Mouse (Mus musculus) hindbrain, postnatal 0 days (tissue): ENCODE results near the gene Polr2j. TPM values are rescaled to one million over a fixed set of nuclear protein-coding genes. Genes with fewer than 3 reads are reported as not detected.
A peak's percentile ranks its signal among the peaks of the same experiment; 100 is the strongest.

Experiments
- ATAC-seq: fragments of 200-750 bp; cut with Nextera tagmentation; 2 replicates; pipeline ENCODE4 v1.8.0; 2017; ENCODE audit warnings: mild to moderate bottlenecking, moderate TSS enrichment, moderate library complexity
- DNase-seq: peaks from one replicate; pipeline ENCODE4 v3.0.0-alpha.2; 2015; ENCODE audit warnings: low spot score
- H3K27ac ChIP-seq: fragments of 300-500 bp; sonication (generic); 2 replicates; pipeline ENCODE4 v1.5.1; 2014; ENCODE audit warnings: mild to moderate bottlenecking
- H3K27me3 ChIP-seq: fragments of 300-500 bp; sonication (generic); 2 replicates; pipeline ENCODE4 v1.6.1; 2014; ENCODE audit warnings: low read length, mixed read lengths; ENCODE audit not compliant: insufficient read depth
- H3K36me3 ChIP-seq: fragments of 300-500 bp; sonication (generic); 2 replicates; pipeline ENCODE4 v1.6.1; 2014; ENCODE audit warnings: low read length, mixed read lengths; ENCODE audit not compliant: insufficient read depth
- H3K4me1 ChIP-seq: fragments of 300-500 bp; sonication (generic); 2 replicates; pipeline ENCODE4 v1.6.1; 2014; ENCODE audit warnings: antibody characterized with exemption, low read length, mixed read lengths; ENCODE audit not compliant: insufficient read depth
- H3K4me2 ChIP-seq: fragments of 300-500 bp; sonication (generic); 2 replicates; pipeline ENCODE4 v1.6.1; 2014; ENCODE audit warnings: low read depth, mild to moderate bottlenecking, low read length, moderate library complexity, mixed read lengths
- H3K4me3 ChIP-seq: fragments of 300-500 bp; sonication (generic); 2 replicates; pipeline ENCODE4 v1.5.1; 2014; ENCODE audit warnings: low read length
- H3K9ac ChIP-seq: fragments of 300-500 bp; sonication (generic); replicated peaks from 2 replicates; pipeline ENCODE4 v1.6.1; 2014; ENCODE audit warnings: mild to moderate bottlenecking, low read length, moderate library complexity, mixed read lengths
- H3K9me3 ChIP-seq: fragments of 300-500 bp; sonication (generic); 2 replicates; pipeline ENCODE4 v1.6.1; 2016; ENCODE audit warnings: low read length, mixed read lengths
- CTCF ChIP-seq: IDR thresholded peaks from 2 replicates; pipeline ENCODE4 v1.5.1; 2016; ENCODE audit warnings: antibody characterized with exemption, control low read depth, low read depth
- WGBS: fragments of 180-500 bp; shearing (Covaris S2); extraction: QIAGEN DNeasy Blood & Tissue Kit; methylation state at CpG from one replicate; pipeline ENCODE4 v1.1.7; 2014; 5-methylcytosine and 5-hydroxymethylcytosine counted together
- polyA plus RNA-seq: library from polyadenylated mRNA; unstranded; fragments of >200 nt; fragmentation: Nextera tagmentation; extraction: Ambion mirVana; gene quantifications from 2 replicates; pipeline ENCODE4 v1.2.1, GENCODE M21; 2015
- total RNA-seq: library from RNA; depleted of rRNA; stranded (reverse); fragments of >200 nt; gene quantifications from 2 replicates; pipeline ENCODE4 v1.2.3, GENCODE M21; 2014

Gene Polr2j
- total and polyA plus RNA-seq, 2 experiments from 2014 or later = 159 to 245 TPM

- Histone ChIP-seq H3K27ac (peak within 1 kb of the TSS; percentile 64), H3K27me3 (no peaks in the 10 kb centered on the region), H3K4me3 (peak within 1 kb of the TSS; percentile 81), H3K4me2 (peak within 1 kb of the TSS; percentile 83), H3K9me3 (no peaks in the 10 kb centered on the region), H3K4me1 (peaks cover 7% of the 10 kb centered on the region), H3K36me3 (peaks cover 16% of the 10 kb centered on the region; the same call in 1 of the 2 replicates), H3K9ac (peak within 1 kb of the TSS; percentile 77)
- WGBS = under 1% methylated on average over 60 of the region's 60 CpGs
- peak; percentile 84 for TF ChIP-seq CTCF
- peak; percentile 97 for DNase-seq
- peak; percentile 93 for ATAC-seq
These were observed 19.3 kb downstream of the Polr2j start, which contains the start of the genes Lrwd1 and Alkbh4 for GRCm38 (mm10) chr5:136135571-136136291. TSS of gene Lrwd1 (minus strand) at chr5:136136074. TSS of gene Alkbh4 (plus strand) at chr5:136136146.

GRCm38 (mm10) chr5:136136292-136136990 is 20.0 kb downstream of the Polr2j start:
- TF ChIP-seq CTCF = no peak
- DNase-seq = no peak
- Histone ChIP-seq H3K27me3 (no peaks in the 10 kb centered on the region), H3K36me3 (peaks cover 24% of the 10 kb centered on the region), H3K4me2 (peak overlapping the region; percentile 83), H3K4me1 (peaks cover 7% of the 10 kb centered on the region), H3K9ac (peak overlapping the region; percentile 77), H3K9me3 (no peaks in the 10 kb centered on the region), H3K27ac (peak overlapping the region; percentile 64), H3K4me3 (peak overlapping the region; percentile 81)
- peak; percentile 7; the same call in 1 of the 2 replicates for ATAC-seq
- WGBS = 10% methylated on average over 20 of the region's 20 CpGs

- no peak for ATAC-seq
- DNase-seq = peak; percentile 66
- H3K4me2 ChIP-seq = no peak overlapping the region
- H3K9me3 ChIP-seq = no peaks in the 10 kb centered on the region
- no peak overlapping the region for H3K27ac ChIP-seq
- peak; percentile 72 for TF ChIP-seq CTCF
- WGBS = 80% methylated on average over 13 of the region's 13 CpGs
- no peak overlapping the region for H3K9ac ChIP-seq
- H3K4me3 ChIP-seq = no peak overlapping the region
- H3K36me3 ChIP-seq = peaks cover 22% of the 10 kb centered on the region
- H3K27me3 ChIP-seq = no peaks in the 10 kb centered on the region
- H3K4me1 ChIP-seq = peaks cover 7% of the 10 kb centered on the region
These were observed 21.3 kb downstream of the Polr2j start for GRCm38 (mm10) chr5:136137658-136138274.

- H3K27me3 ChIP-seq = no peaks in the 10 kb centered on the region
- TF ChIP-seq CTCF = no peak
- H3K27ac ChIP-seq = no peak overlapping the region
- 91% methylated on average over 13 of the region's 13 CpGs for WGBS
- no peak for DNase-seq
- H3K9me3 ChIP-seq = no peaks in the 10 kb centered on the region
- no peak overlapping the region for H3K9ac ChIP-seq
- H3K4me2 ChIP-seq = no peak overlapping the region
- peaks cover 12% of the 10 kb centered on the region for H3K36me3 ChIP-seq
- peaks cover 7% of the 10 kb centered on the region for H3K4me1 ChIP-seq
- H3K4me3 ChIP-seq = no peak overlapping the region
- ATAC-seq = no peak
These were observed 23.0 kb downstream of the Polr2j start for GRCm38 (mm10) chr5:136139393-136139792.

- 67% methylated on average over 10 of the region's 10 CpGs for WGBS
- no peak for ATAC-seq
- Histone ChIP-seq H3K4me2 (no peak overlapping the region), H3K9ac (no peak overlapping the region), H3K4me3 (no peak overlapping the region), H3K36me3 (peaks cover 12% of the 10 kb centered on the region), H3K27me3 (no peaks in the 10 kb centered on the region), H3K4me1 (peaks cover 7% of the 10 kb centered on the region), H3K27ac (no peak overlapping the region), H3K9me3 (no peaks in the 10 kb centered on the region)
- no peak for TF ChIP-seq CTCF
- DNase-seq = peak; percentile 37
These were observed 23.6 kb downstream of the Polr2j start for GRCm38 (mm10) chr5:136140057-136140482.

GRCm38 (mm10) chr5:136142746-136143145 is 26.3 kb downstream of the Polr2j start:
- peak; percentile 35; the same call in 1 of the 2 replicates for TF ChIP-seq CTCF
- Histone ChIP-seq H3K36me3 (peaks cover 12% of the 10 kb centered on the region), H3K4me1 (no peaks in the 10 kb centered on the region), H3K4me2 (no peak overlapping the region), H3K27me3 (no peaks in the 10 kb centered on the region), H3K27ac (no peak overlapping the region), H3K4me3 (no peak overlapping the region), H3K9me3 (no peaks in the 10 kb centered on the region), H3K9ac (no peak overlapping the region)
- DNase-seq (no peak), ATAC-seq (no peak)
- 91% methylated on average over 5 of the region's 5 CpGs for WGBS
